Mouse (Mus musculus) adrenal gland, adult 8-10 months (tissue): ENCODE data around the gene Mtg2. TPM values are rescaled to one million over a fixed set of nuclear protein-coding genes. Genes with fewer than 3 reads are reported as not detected.

Experiments
- DNase-seq: peaks from one replicate; pipeline ENCODE4 v3.0.0; 2022
- total RNA-seq, 4 experiments: library from RNA; stranded (reverse); gene quantifications; 2 replicates each; pipeline ENCODE4 v1.2.4; 2022

The Mtg2 gene
- 10 to 100 TPM; 17.3 to 26.1 (median 21.6) TPM for total RNA-seq

DNA sequence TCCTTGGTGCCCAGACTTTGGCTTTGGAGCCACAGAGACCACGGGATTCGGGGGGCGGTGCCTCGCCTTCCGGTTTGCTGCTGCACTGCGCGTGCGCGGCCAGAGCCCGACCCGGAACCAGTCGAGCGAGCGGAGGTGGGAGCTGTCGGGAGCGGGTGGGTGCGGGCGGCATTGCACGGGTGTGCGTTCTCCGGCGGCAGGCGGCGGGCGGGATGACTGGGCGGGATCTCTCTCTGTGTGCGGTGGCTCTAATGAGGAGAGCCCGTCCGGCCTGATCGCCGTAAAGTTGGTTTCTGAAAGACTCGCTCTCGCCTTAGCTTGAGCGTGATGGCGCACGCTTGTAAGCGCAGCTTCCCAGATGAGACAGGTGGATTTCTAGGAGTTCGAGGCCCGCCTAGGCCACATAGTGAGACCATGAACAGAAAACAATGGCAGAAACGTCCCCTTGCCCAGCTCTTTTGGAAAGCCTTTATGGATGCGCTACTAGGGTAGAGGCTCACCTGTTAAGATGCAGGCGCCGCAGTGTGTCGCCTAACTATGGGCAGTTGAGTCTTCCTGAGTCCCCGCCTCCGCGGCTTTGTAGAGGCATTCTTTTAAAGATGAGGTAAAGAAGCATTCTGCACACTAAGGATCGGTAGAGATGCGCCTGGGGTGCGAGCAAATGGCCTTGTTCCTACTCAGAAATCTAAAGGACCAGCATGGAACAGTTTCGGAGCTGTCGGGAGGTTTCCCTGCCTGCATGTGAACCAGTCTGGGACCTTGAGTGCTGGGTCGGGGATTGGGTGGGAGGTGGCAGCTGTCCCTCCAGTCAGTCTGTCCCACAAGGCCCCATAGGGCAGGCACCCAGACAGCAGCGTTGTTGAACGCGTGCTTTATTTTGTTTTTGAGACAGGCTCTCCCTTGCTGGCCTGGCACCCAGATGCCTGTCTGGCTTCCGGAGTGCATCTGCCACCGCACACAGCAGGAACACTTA lies at the start of gene Mtg2:
TSS of gene Mtg2 (plus strand) at position 108 of the 973 bp plus-strand sequence.
- DNase-seq, result peak; percentile 91

DNA sequence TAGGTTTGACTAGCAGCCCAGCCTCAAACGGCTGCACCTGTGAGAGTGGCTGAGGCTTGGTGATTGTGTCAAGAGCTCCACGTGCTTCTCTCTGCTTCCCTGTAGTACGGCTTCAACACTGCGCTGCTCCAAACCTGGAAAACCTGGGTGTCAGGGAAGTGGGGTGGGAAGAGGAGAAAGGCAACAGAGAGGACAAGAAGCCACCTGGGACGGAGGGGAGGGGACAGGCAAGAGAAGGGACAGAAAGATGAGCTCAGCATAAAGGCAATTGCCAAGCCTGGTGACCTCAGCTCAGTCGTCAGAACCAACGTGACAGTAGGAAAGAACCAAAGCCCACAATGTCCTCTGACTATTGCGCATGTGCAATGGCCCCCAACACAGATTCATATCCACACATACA lies 49.5 kb upstream of the Mtg2 start:
- no peak for DNase-seq

DNA sequence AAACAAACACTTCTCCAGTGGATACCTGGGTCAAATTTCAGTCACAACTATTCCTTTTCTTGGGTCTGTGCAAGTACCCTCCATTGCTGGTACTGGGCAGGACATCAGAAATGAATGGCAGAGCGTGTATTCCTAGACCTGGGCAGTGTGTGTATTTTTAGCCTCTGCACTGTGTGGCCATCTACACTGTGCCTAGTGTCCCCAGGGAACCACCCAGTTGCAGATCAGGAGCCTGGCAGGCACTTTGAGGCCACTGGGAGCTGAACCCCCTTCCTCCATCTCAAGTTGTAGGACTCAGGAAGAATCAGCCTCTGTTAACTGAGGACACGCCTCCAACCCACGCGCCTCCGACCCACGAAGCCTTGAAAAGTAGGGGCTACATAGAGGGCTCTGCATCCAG lies 47.6 kb upstream of the Mtg2 start:
- no peak for DNase-seq

DNA sequence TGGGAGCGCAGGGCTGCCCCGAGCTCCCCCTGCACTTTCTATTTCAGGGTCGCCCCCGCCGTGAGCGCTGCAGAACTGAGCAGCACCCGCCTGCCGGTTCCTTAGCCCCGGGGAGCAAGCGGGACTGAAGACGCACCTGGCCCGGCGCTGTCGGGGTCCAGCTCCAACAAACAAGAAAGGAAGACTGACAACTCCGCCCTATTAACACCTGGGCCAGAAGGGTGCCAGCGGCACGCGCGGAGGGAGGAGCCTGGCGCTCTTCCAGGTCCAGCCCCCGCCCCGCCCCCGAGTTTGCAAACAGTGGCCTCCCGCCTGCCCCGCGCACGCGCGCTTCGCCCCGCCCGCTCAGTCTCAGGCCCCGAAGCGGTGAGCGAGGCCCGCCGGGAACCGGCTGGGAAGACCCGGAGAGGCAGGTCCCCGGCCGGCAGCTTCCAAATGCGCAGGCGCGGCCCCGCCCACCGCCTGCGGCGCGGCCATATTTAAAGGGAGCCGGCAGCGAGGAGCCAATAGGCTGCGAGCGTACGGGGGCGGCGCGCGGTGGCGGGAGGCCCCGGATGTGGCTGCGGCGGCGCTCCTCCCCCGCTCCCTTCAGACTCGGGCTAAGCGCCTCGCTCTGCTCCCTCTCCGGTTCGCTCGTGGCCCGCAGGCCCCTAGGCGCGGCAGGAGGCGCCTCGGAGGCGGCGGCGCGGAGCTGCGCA lies 45.8 kb upstream of the Mtg2 start, which contains the start of gene Lsm14b:
TSS of gene Lsm14b (plus strand) at position 587 of the 698 bp plus-strand sequence.
- DNase-seq, result peak; percentile 99

DNA sequence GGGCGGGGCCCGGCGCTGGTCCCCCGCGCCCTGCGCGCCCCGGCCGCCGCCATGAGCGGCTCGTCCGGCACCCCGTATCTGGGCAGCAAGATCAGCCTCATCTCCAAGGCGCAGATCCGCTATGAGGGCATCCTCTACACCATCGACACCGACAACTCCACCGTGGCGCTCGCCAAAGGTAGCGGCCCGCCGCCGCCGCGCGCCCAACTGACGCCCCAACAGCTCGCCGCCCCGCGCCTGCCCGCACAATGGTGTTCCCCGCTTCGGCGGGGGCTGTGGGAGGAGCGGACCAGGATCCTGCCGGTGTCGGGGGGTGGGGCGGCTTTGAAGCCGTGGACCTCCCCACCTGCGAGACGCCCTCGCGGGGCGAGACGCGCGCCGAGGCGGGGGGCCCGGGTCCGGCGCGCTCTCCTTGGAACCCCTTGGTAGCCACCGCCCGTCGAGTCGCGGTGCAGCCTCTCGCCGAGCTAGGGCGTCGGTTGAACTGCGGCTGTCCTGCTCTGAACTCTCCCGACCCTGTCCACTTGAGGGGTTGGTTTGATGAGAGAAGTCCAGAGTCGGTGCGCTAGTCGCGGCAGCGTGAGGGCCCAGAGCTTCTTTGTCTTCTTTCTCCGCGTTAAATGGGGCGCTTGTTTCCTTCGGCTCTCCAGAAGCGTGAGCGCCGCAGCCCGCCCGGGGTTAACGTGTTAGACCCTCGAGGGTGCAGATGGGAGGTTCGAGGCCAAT lies 45.1 kb upstream of the Mtg2 start:
- peak; percentile 32 for DNase-seq

DNA sequence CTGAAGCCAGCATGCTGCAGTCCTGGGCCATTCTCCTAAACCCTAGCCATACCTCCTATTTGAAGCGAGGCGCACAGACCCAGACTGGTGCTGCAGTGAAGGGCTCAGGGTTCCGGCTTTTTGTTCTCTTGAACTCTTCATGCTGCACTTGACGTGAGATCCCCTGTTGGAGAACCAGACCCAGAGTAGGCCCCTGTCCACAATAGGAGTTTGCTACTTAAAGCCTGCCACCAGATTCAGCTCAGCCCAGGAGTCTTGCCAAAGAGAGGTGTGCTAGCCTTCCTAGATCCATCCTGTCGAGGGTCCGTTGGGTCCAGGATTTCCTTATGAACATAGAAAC lies 44.6 kb upstream of the Mtg2 start:
- no peak for DNase-seq

DNA sequence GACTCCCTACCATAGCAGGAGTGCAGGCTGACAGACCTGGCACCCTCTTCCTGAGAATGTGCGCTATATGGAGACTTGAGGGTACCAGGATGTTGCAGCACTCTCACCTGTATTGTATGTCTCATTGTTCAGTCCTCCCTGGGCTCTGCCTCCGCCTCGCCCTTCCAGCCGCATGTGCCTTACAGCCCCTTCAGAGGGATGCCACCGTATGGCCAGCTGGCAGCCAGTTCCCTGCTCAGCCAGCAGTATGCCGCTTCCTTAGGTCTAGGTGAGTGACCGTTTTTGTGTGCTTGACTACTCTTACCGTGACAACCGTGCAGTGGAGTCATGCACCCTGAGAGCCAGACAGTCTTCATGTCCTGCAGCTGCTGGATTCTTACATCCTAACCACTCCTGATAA lies 42.6 kb upstream of the Mtg2 start:
- DNase-seq, result no peak

DNA sequence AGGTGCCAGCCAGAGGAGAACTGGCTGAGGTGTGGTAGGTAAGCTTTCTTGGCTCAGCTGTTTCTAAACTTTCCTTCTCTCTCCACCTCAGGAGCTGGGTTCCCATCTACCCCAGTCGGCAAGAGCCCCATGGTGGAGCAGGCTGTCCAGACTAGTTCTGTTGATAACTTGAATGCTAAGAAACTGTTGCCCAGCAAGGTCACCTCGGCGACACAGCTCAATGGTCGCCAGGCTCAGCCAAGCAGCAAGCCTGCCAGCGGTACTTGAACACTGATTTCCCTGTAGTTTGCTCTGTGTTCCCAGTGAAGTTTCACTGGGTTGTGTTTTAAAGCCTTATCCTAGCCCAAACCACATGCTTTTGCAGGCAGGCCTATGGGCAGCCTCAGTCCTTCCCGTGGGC lies 39.1 kb upstream of the Mtg2 start:
- no peak for DNase-seq

DNA sequence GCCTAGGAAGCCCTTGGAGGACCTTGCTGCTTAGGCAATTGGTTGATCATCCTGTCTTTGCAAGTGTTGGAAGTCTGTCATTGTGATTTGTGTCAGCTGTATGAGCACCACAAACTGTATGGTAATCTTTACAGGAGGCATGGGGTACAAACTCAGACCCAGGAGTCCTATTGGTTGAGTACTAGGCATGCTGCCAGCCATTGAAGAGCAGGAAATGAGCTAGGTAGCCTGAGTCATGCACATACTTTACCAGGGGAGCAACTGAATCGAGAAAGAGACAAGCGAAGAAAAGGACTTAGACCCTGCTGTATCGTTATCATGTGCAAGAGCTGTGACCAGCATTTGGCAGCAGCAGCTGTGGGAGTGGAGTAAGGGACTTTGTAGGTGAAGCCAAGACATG lies 37.5 kb upstream of the Mtg2 start:
- DNase-seq, result no peak

DNA sequence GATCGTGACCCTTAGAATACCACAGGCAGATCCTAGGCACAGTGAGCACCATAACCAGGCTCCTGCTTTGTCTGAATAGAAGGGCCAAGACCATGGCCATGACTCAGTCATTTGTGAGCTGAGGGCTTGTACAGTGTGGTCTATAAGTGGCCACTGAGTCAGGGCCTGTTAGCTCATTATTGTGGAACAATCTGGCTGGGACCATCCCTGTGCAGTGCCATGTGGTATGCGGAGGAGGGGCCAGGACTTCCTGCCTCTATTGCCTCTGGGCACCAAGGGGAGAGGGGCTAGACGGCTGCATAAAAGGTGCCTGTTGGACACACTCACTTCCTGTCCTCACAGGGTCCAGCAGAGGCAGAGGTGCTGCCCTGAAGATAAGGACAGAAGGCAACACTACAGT lies 36.4 kb upstream of the Mtg2 start:
- no peak for DNase-seq

DNA sequence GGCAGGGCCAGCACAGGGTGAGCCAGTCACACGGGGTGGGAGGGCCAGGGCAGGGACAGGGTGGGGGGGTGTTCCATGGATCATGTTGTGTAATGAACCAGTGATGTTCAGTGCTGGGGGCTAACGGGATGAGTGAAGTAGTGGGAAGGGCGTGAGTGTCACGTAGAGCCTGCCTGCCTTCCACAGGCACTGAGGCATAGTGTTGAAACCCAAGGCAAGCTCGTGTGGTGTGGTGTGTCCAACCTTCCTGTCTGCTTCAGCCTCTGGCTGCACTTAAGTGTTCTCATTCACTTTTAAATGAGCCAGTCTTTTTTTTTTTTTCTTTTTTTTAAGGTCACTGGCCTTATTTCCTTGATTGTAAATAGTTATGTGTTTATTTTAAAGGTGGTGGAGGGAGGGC lies 35.6 kb upstream of the Mtg2 start:
- DNase-seq, result no peak

DNA sequence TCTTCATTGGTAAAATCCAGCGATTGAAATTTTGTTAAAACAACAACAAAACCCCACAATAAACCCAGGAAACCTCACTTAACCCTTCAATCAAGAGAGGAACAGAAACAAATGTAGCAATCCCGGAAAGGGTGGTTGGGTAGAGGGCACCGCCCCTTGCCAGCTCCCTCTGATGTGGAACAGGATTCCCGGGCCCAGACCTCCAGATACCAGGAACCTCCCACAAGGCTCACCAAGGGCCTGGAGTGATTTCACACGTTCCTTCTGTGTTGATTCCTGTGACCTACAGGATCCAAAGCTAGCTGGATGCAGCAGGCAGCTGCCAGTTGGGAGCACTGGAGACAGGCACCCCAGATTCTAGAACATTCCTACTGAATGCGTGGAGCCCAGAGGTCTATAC lies 30.0 kb upstream of the Mtg2 start:
- no peak for DNase-seq

DNA sequence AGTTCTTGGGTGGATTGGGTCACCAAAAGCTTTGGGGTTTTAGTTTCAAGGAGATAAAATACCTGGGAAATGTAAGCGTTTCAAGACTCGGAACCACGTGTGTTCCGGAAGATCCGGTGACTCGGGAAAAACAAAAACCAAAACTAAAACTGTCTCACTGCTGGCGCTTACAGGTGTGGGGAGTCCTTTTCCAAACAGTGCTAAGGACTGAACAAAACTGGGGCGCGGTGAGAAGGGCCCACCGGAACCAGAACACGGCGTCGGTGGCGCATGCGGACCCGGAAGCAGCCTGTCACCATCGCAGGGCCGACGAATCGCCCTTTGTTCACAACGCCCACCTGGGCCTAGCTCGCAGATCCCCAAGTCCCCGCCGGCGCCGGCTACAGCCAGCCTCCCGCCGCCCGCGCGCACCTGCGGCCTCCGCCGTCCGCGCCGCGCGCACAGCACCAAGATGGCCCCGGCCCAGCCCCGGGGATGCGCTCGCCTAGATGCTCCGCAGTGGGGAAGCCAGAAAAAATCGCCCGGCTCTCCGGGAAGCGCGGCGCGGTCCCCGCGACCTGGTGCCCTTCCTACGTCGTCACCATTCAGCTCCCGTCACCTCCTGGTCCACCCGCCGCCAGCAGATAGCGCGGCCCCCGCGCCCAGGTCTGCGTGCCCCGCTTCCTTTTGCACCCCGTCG lies 28.7 kb upstream of the Mtg2 start:
- DNase-seq, result no peak

DNA sequence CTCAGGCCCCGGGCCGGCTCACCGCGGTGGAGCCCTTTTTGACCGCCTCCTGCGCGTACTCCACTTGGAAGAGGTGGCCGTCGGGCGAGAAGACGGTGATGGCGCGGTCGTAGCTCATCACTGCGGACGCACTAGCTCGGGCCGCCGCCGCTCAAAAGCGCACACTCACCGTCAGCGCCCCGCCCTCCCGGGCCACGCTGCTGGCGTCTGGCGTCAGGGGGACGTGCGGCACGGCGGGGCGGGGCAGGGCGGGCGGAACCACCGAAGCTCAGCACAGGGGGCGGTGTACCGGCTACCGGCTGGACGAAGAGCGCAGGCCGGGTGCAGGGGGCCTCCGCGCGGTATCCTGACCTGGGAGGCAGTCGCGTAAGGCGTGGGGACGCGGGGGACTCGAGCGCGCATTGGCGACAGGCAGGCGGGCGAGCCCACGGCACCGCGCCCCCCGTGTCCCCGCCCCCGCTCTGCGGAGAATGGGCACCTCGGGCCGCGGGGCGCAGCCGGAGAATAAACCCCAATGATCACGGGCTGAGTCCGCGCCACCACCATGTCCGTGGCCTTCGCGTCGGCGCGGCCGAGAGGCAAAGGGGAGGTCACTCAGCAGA lies 28.0 kb upstream of the Mtg2 start, which contains the start of the genes Psma7 and Ss18l1:
TSS of gene Psma7 (minus strand) at position 178 of the 602 bp plus-strand sequence.
TSS of gene Ss18l1 (plus strand) at position 254 of the 602 bp plus-strand sequence.
- peak; percentile 85 for DNase-seq

DNA sequence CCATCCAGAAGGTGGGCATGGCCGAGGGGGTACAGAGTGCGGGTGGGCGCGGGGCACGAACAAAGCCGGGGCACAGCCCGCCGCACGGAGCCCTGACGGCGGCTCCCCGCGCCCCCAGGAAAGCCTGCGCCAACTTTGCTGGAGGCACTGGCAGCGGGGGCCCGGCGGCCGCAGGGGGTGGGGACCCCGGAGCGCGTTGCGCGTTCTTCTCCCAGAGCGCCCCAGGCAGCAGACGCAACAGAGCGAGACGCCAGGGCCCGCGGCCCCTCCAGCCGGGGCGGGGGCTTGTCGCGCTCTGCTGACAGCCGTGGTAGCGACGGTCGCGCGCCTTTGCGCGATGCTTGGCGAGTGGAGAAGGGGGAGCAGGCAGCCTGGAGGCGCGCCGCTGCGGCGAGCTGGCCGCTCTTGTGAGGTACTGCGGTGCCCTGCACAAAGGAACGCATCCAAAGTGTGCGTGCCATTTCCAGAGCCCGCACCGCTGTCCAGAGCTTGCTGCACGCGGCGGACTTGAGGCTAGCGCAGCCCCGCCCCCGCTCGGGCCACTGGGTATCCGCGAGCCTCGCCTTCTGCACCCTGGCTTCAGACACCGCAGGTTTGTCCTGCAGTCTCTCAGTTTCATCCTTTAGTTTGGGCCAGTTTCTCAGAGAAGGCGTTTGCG lies 27.4 kb upstream of the Mtg2 start:
- peak; percentile 30 for DNase-seq

DNA sequence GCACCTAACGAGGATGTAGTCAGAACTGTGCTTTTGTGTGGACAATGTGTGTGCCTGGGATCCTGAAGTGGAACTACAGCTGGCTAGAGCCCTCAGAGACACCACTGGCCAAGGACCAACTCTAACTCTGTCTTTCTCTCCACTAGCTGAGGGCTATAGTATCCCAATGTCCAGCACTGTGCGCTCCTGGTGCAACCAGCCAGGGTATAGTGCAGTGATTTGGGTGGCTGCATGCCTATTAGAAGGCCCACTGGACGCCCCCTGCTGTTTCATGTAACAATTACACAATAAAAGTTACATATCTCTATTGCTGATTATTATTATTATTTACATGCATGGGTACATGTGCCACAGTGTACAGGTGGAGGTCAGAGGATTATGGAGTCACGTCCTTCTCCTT lies 25.1 kb upstream of the Mtg2 start:
- DNase-seq, result peak; percentile 30

DNA sequence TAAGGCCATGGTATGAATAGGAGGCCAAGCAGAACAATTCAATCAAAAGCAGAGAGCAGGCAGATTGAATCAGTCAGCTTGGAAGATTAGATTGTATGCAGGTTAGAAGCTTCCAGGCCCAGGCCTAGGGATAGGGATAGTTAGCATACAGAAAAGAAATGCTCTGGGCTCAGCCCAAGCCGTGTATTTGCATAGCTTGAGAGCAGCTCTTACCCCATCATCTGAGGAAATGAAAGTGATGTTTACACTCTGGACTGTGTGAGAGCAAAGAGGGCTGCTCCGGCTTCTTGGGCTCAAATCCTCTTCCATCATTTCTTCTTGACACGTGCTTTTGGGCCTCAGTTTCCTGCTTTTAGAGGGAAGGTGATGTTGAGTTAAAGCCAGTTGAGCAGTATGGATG lies 22.8 kb upstream of the Mtg2 start:
- DNase-seq, result no peak

DNA sequence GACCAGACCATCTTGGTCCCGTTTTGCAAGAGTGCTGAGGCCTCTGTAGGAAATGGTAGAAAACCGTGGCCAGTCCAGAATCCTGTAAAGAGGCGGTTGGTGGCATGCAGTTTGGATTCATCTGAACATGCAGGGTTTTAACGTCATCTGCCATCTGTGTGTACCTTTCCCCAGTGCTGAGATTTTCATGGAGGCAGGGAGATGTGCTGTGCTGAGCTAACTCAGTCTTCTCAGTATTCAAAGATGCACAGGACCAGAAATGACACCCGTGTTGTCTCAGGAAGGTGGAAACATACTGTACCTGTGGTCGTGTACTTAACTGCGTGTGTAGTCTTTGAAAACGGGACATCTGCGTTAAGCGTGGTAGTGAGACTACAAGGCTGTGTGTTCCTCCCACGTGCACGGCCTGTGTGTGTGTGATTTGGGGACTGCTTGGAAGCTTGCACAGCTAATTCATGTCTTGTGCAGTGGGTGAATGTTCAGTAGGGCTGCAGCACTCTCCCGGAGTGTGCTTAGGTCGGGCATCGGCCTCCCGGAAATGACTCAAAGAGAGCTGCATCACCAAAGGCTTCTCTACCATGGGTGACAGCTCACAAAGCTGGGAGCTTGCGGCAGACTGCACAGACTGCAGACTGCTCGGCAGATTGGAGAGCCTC lies 22.3 kb upstream of the Mtg2 start:
- DNase-seq, result no peak

DNA sequence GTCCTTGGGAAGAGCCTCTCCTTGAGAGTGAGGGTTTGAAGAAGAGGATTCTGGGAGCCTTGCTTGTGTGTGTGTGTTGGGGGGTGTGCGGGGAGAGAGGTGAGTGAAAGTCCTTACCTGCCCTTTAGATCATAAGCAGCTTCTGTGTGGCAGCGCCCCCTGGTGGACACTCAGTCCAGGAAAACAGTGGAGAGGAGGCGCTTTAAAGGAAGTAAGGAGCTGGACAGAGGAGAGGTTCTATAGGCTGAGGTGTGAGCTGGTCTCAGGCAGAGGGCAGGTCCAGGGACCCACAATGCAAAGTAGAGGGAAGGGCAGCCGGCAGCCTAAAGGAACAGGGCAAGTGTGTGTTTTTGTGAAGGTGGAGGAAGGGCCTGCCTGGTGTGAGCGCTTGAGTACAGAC lies 19.4 kb upstream of the Mtg2 start:
- peak; percentile 45 for DNase-seq

DNA sequence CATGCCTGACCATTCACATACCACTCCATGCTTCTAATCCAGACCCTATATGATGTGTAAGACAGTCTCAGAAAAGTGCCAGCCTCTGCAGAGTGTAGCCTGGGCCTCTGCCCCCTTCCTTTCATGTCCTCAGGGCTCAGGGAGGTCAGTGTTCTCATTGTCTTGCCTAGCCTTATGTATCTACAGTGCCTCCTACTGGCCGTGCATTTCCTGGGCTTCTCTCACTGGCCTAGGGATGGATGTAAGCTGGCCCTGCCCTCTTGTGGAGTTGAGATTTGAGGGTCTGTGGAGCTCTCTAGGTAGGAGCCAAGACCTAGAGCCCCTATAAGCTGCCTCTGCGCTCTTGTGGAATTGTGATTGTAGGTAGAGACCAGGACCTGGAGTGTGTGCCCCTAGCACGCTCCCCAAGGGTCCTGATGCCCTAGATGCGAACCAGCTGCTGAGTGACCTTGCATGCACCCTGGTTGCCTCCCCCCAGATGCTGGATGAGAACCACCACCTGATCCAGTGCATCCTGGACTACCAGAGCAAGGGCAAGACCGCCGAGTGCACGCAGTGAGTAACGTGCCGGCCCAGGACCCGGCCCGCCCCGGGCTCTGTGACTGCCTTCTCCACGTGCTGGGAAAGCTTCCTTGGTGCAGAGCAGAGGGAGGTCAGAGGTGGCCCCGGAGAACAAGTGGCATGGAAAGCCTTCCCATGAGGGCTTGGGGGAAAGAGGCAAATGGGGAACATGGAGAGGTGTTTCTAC lies 18.2 kb upstream of the Mtg2 start:
- DNase-seq, result no peak
